Mouse (Mus musculus): ENCODE data around the gene Kcnk13. TPM values are rescaled to one million over a fixed set of nuclear protein-coding genes. Genes with fewer than 3 reads are reported as not detected.

The Kcnk13 gene
- polyA plus RNA-seq, 1 experiment: not detected

DNA sequence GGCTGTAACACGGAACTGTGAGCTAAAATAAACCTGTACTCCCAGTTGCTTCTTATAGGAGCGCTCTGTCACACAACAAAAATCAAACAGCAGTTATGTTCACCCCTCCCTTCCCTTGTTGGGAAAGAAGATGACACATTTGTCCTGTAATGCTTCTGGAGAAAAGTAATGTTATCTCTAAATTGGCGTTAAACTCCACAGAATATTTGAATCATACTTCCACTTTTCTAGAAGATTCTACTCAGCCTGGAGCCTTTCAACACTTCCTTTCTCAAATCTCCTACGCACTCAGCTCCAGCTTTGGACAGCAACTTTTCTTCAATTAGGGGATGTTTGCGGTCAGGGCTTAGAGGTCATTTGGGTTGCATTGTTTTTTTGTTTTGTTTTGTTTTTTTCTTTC lies 125.0 kb downstream of the Kcnk13 start:
- TF ChIP-seq GATA1 (IDR thresholded peaks at IDR 0.05; ENCODE audit: low read length): no peak

GRCm38 (mm10) chr12:100090750-100091149 lies 126.5 kb downstream of the Kcnk13 start:
- no peak for TF ChIP-seq GATA1 (IDR thresholded peaks at IDR 0.05; ENCODE audit: low read length)

DNA sequence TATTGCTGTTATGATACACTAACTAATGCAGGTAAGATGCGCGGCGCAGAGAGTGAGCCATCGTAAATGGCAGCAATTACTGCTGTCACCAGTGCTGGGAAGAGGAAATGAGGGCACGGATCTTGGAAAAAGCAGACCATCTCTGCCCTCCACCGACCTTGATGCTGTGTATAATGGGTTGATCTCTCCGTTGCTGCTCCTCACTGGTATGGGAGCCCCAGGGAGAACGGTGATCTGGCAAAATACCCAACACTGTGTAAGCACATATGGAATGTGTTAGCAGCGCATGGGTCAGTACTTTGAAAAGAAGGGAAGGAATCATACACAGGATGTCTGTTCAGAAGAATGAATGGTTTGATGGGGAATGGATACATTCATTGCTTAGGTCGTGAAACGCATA lies 128.7 kb downstream of the Kcnk13 start:
- no peak for TF ChIP-seq GATA1 (IDR thresholded peaks at IDR 0.05; ENCODE audit: low read length)

GRCm38 (mm10) chr12:100099971-100100706 lies 135.8 kb downstream of the Kcnk13 start:
- no peak for TF ChIP-seq GATA1 (IDR thresholded peaks at IDR 0.05; ENCODE audit: low read length)

DNA sequence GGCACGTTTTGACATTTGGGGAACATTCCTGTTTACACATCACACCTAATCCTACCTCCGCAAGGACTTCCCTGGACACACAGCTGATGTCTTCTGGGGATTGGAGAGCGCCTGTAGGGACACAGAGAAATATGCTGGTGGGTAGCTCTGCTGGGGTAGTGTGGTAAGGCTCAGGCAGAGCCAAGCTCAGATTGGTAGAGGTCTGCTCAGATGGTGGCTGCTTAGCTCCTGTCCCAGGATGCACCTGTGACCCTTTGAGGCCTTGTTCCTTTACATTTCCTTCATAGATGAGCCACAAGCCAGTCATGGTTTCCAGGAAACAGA lies 136.4 kb downstream of the Kcnk13 start:
- no peak for TF ChIP-seq GATA1 (IDR thresholded peaks at IDR 0.05; ENCODE audit: low read length)

- no peak for TF ChIP-seq GATA1 (IDR thresholded peaks at IDR 0.05; ENCODE audit: low read length)
Observed at GRCm38 (mm10) chr12:100101651-100102050, 137.4 kb downstream of the Kcnk13 start.

DNA sequence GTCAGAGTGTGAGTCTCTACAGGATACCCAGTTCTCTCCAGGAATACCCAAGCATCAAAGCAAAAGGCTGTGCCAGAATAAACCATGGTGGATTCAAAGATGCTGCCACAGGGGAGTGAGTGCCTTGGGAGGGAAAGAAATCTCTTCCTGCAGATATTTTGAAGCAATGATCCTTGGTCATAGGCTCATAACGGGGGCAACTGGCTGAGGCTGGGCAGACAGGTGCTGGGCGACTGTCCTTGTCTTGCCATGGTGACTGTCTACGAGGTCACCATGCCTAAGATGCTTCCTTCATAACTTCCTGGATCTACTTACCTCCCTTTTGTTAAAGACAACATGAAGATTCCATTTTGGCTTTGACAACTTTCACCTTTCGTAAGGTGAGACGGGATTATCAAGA lies 140.2 kb downstream of the Kcnk13 start:
- TF ChIP-seq GATA1 (IDR thresholded peaks at IDR 0.05; ENCODE audit: low read length): no peak

GRCm38 (mm10) chr12:100106275-100106895 lies 142.1 kb downstream of the Kcnk13 start:
- no peak for TF ChIP-seq GATA1 (IDR thresholded peaks at IDR 0.05; ENCODE audit: low read length)

DNA sequence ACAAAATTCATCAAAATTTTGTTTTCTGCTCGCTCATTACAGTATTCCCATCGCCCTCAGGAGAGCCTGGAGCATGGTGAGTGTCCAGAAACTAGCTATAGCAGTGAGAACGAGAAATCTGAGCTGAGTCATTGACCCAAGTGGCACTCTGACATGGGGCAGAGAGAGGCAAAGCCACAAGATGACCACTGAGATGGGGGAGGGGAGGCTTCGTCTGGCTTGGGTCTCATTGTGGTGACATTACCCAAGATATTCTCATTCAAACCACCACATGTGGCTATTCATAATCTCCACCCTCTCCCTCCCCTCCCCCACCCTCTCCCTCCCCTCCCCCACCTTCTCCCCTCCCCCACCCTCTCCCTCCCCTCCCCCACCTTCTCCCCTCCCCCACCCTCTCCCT lies 143.1 kb downstream of the Kcnk13 start:
- TF ChIP-seq GATA1 (IDR thresholded peaks at IDR 0.05; ENCODE audit: low read length): no peak

- no peak for TF ChIP-seq GATA1 (IDR thresholded peaks at IDR 0.05; ENCODE audit: low read length)
Observed at GRCm38 (mm10) chr12:100109986-100110696, 145.8 kb downstream of the Kcnk13 start, which contains the start of gene Psmc1. Psmc1 (plus strand) TSS chr12:100110154.

Other genes starting within 250 kb of the Kcnk13 start
- gene Efcab11, start 80.1 kb upstream of the Kcnk13 start, polyA plus RNA-seq (2012): 2.7 and 4.0 TPM in 2 replicates
- 17.4 and 29.8 TPM in 2 replicates for gene Tdp1, start 80.0 kb upstream of the Kcnk13 start, polyA plus RNA-seq (2012)
- 11.4 and 52.3 TPM in 2 replicates for gene Psmc1, start 145.7 kb downstream of the Kcnk13 start, polyA plus RNA-seq (2012)
- gene Nrde2, start 195.2 kb downstream of the Kcnk13 start, polyA plus RNA-seq (2012): 9.3 and 9.5 TPM in 2 replicates
- 626 and 796 TPM in 2 replicates for gene Calm1, start 234.9 kb downstream of the Kcnk13 start, polyA plus RNA-seq (2012)

Measured in G1E-ER4 (cell line).